Mouse (Mus musculus) lung, embryonic 16.5 days (tissue): ENCODE measurements at regions not wholly inside any gene's neighbourhood (a gene's known extent, or its start where the extent isn't known, plus 50 kb on each side); places are given as distances from the start of the nearest gene placed in this dataset.

Experiments
- ATAC-seq: fragments of 200-750 bp; cut with Nextera tagmentation; 2 replicates; pipeline ENCODE4 v1.8.0; 2017; ENCODE audit warnings: low read depth, mild to moderate bottlenecking, moderate library complexity
- H3K27ac ChIP-seq: fragments of 300-500 bp; sonication (generic); 2 replicates; pipeline ENCODE4 v1.5.1; 2014; ENCODE audit warnings: mild to moderate bottlenecking, control low read depth, low read length
- H3K27me3 ChIP-seq: fragments of 300-500 bp; sonication (generic); 2 replicates; pipeline ENCODE4 v1.6.1; 2014; ENCODE audit warnings: low read depth, low read length, mixed read lengths; ENCODE audit not compliant: control insufficient read depth, insufficient read depth
- H3K36me3 ChIP-seq: fragments of 300-500 bp; sonication (generic); 2 replicates; pipeline ENCODE4 v1.6.1; 2014; ENCODE audit warnings: low read length; ENCODE audit not compliant: control insufficient read depth, insufficient read depth
- H3K4me1 ChIP-seq: fragments of 300-500 bp; sonication (generic); replicated peaks from 2 replicates; pipeline ENCODE4 v1.6.1; 2014; ENCODE audit warnings: low read length, mixed read lengths; ENCODE audit not compliant: control insufficient read depth, insufficient read depth
- H3K4me2 ChIP-seq: fragments of 300-500 bp; sonication (generic); 2 replicates; pipeline ENCODE4 v1.6.1; 2014; ENCODE audit warnings: low read depth, low read length, control low read depth
- H3K4me3 ChIP-seq: fragments of 300-500 bp; sonication (generic); 2 replicates; pipeline ENCODE4 v1.5.1; 2014; ENCODE audit warnings: mild to moderate bottlenecking, low read length, control low read depth
- H3K9ac ChIP-seq: fragments of 300-500 bp; sonication (generic); 2 replicates; pipeline ENCODE4 v1.6.1; 2014; ENCODE audit warnings: low read length, control low read depth
- H3K9me3 ChIP-seq: fragments of 300-500 bp; sonication (generic); 2 replicates; pipeline ENCODE4 v1.6.1; 2016; ENCODE audit warnings: low read length; ENCODE audit not compliant: control insufficient read depth
- WGBS: fragments of 180-500 bp; shearing (Covaris S2); extraction: QIAGEN DNeasy Blood & Tissue Kit; methylation state at CpG from one replicate; pipeline ENCODE4 v1.1.7; 2014; 5-methylcytosine and 5-hydroxymethylcytosine counted together

- no peaks in the 10 kb centered on the region for H3K36me3 ChIP-seq
- H3K4me2 ChIP-seq, result no peak overlapping the region
- H3K9me3 ChIP-seq, result no peaks in the 10 kb centered on the region
- no peaks in the 10 kb centered on the region for H3K27me3 ChIP-seq
- WGBS, result 83% methylated on average over 1 of the region's 1 CpGs
- H3K27ac ChIP-seq, result no peak overlapping the region
- no peak for ATAC-seq
- H3K4me3 ChIP-seq, result no peak overlapping the region
- H3K4me1 ChIP-seq, result no peaks in the 10 kb centered on the region
- no peak overlapping the region for H3K9ac ChIP-seq
Observed at GRCm38 (mm10) chr1:163143113-163143512, 57.6 kb upstream of the Mroh9 start.

- no peak overlapping the region for H3K4me2 ChIP-seq
- H3K36me3 ChIP-seq, result no peaks in the 10 kb centered on the region
- no peak overlapping the region for H3K27ac ChIP-seq
- no peaks in the 10 kb centered on the region for H3K9me3 ChIP-seq
- ATAC-seq, result no peak
- no peaks in the 10 kb centered on the region for H3K4me1 ChIP-seq
- H3K27me3 ChIP-seq, result no peaks in the 10 kb centered on the region
- H3K4me3 ChIP-seq, result no peak overlapping the region
- 74% methylated on average over 1 of the region's 1 CpGs for WGBS
- no peak overlapping the region for H3K9ac ChIP-seq
Observed at GRCm38 (mm10) chr1:163141471-163141870, 56.0 kb upstream of the Mroh9 start.

GRCm38 (mm10) chr1:163138179-163138578, 52.7 kb upstream of the Mroh9 start:
- H3K9me3 ChIP-seq, result no peaks in the 10 kb centered on the region
- H3K4me2 ChIP-seq, result no peak overlapping the region
- no peaks in the 10 kb centered on the region for H3K4me1 ChIP-seq
- H3K27me3 ChIP-seq, result no peaks in the 10 kb centered on the region
- no peak overlapping the region for H3K27ac ChIP-seq
- no peaks in the 10 kb centered on the region for H3K36me3 ChIP-seq
- H3K4me3 ChIP-seq, result no peak overlapping the region
- no peak overlapping the region for H3K9ac ChIP-seq
- no peak for ATAC-seq
- WGBS, result 25% methylated on average over 1 of the region's 1 CpGs
